Mouse (Mus musculus): ENCODE data around the gene Gm19426. TPM values are rescaled to one million over a fixed set of nuclear protein-coding genes. Genes with fewer than 3 reads are reported as not detected.
"Not testable (repeated sequence)": the region's sequence is repeated elsewhere in the genome, so short reads cannot be mapped to it uniquely, and the experiment has no call there.

Gm19426 gene
- polyA plus RNA-seq, 1 experiment from 2014 or later = 5.7 TPM

- H3K4me1 ChIP-seq = peaks cover 70% of the 10 kb centered on the region
- peak overlapping the region; percentile 58 for H3K4me3 ChIP-seq
- H3K9ac ChIP-seq = peak overlapping the region; percentile 73
- peak overlapping the region; percentile 68 for H3K4me2 ChIP-seq
- H3K27ac ChIP-seq (replicated peaks) = peak overlapping the region; percentile 69
- no peak for ATAC-seq (ENCODE audit: extremely low read depth, insufficient number of reproducible peaks, low FRiP score, low TSS enrichment)
- H3K27me3 ChIP-seq (replicated peaks) = peaks cover 11% of the 10 kb centered on the region
- H3K36me3 ChIP-seq = peaks cover 3% of the 10 kb centered on the region
- no peaks in the 10 kb centered on the region for H3K9me3 ChIP-seq
- 0% methylated on average over 2 of the region's 2 CpGs for WGBS
These were observed 8.5 kb downstream of the Gm19426 start for GRCm38 (mm10) chr2:84734919-84735318.

- H3K9me3 ChIP-seq = no peaks in the 10 kb centered on the region
- H3K27ac ChIP-seq (replicated peaks) = peak overlapping the region; percentile 69
- WGBS = under 1% methylated on average over 11 of the region's 11 CpGs
- peak overlapping the region; percentile 73 for H3K9ac ChIP-seq
- no peaks in the 10 kb centered on the region for H3K36me3 ChIP-seq
- ATAC-seq (ENCODE audit: extremely low read depth, insufficient number of reproducible peaks, low FRiP score, low TSS enrichment) = no peak
- H3K4me1 ChIP-seq = peaks cover 65% of the 10 kb centered on the region
- H3K27me3 ChIP-seq (replicated peaks) = peaks cover 11% of the 10 kb centered on the region
- H3K4me3 ChIP-seq = peak overlapping the region; percentile 58
- peak overlapping the region; percentile 68 for H3K4me2 ChIP-seq
These were observed 9.0 kb downstream of the Gm19426 start for GRCm38 (mm10) chr2:84734351-84734864.

- H3K27ac ChIP-seq (replicated peaks) = peak within 1 kb of the TSS; percentile 69
- 4% methylated on average over 8 of the region's 8 CpGs for WGBS
These were observed 9.7 kb downstream of the Gm19426 start, which contains the start of gene Ypel4 for GRCm38 (mm10) chr2:84733579-84734300. Ypel4 (plus strand) TSS chr2:84734058.

GRCm38 (mm10) chr2:84732394-84732793, 11.1 kb downstream of the Gm19426 start:
- no peak for ATAC-seq (ENCODE audit: extremely low read depth, insufficient number of reproducible peaks, low FRiP score, low TSS enrichment)
- peaks cover 11% of the 10 kb centered on the region for H3K27me3 ChIP-seq (replicated peaks)

More at GRCm38 (mm10) chr2:84733579-84734300, 9.7 kb downstream of the Gm19426 start, which contains the start of gene Ypel4:
- Histone ChIP-seq H3K4me1 (peaks cover 58% of the 10 kb centered on the region), H3K4me3 (peak within 1 kb of the TSS; percentile 58), H3K9ac (peak within 1 kb of the TSS; percentile 73), H3K27me3 (replicated peaks) (peaks cover 11% of the 10 kb centered on the region), H3K4me2 (peak within 1 kb of the TSS; percentile 68), H3K9me3 (no peaks in the 10 kb centered on the region), H3K36me3 (no peaks in the 10 kb centered on the region)
- peak; percentile 71 for ATAC-seq (ENCODE audit: extremely low read depth, insufficient number of reproducible peaks, low FRiP score, low TSS enrichment)

GRCm38 (mm10) chr2:84731206-84731605, 12.2 kb downstream of the Gm19426 start:
- Histone ChIP-seq H3K9ac (no peak overlapping the region), H3K27me3 (replicated peaks) (peaks cover 8% of the 10 kb centered on the region), H3K4me3 (no peak overlapping the region), H3K4me2 (no peak overlapping the region), H3K9me3 (no peaks in the 10 kb centered on the region), H3K4me1 (peaks cover 38% of the 10 kb centered on the region), H3K27ac (replicated peaks) (no peak overlapping the region), H3K36me3 (no peaks in the 10 kb centered on the region)
- WGBS = 81% methylated on average over 3 of the region's 3 CpGs
- no peak for ATAC-seq (ENCODE audit: extremely low read depth, insufficient number of reproducible peaks, low FRiP score, low TSS enrichment)

More at GRCm38 (mm10) chr2:84732394-84732793, 11.1 kb downstream of the Gm19426 start:
- H3K4me2 ChIP-seq = no peak overlapping the region
- no peaks in the 10 kb centered on the region for H3K9me3 ChIP-seq
- no peak overlapping the region for H3K27ac ChIP-seq (replicated peaks)
- peaks cover 45% of the 10 kb centered on the region for H3K4me1 ChIP-seq
- no peaks in the 10 kb centered on the region for H3K36me3 ChIP-seq
- WGBS = 59% methylated on average over 1 of the region's 1 CpGs
- no peak overlapping the region for H3K9ac ChIP-seq
- no peak overlapping the region for H3K4me3 ChIP-seq

- H3K4me2 ChIP-seq = peak overlapping the region; percentile 86; the same call in 1 of the 2 replicates
- H3K36me3 ChIP-seq = peaks cover 27% of the 10 kb centered on the region
These were observed 15.3 kb downstream of the Gm19426 start for GRCm38 (mm10) chr2:84728191-84728590.

GRCm38 (mm10) chr2:84727172-84727858, 16.1 kb downstream of the Gm19426 start, which contains the start of gene Clp1:
Clp1 (minus strand) TSS chr2:84727350.
- H3K4me1 ChIP-seq = peaks cover 24% of the 10 kb centered on the region
- H3K9ac ChIP-seq = peak within 1 kb of the TSS; percentile 86
- peaks cover 30% of the 10 kb centered on the region for H3K36me3 ChIP-seq
- H3K4me2 ChIP-seq = peak within 1 kb of the TSS; percentile 86
- H3K9me3 ChIP-seq = no peaks in the 10 kb centered on the region
- WGBS = under 1% methylated on average over 39 of the region's 39 CpGs
- H3K27me3 ChIP-seq (replicated peaks) = no peaks in the 10 kb centered on the region
- peak within 1 kb of the TSS; percentile 88 for H3K27ac ChIP-seq (replicated peaks)
- peak; percentile 97 for ATAC-seq (ENCODE audit: extremely low read depth, insufficient number of reproducible peaks, low FRiP score, low TSS enrichment)
- peak within 1 kb of the TSS; percentile 72 for H3K4me3 ChIP-seq

More at GRCm38 (mm10) chr2:84728191-84728590, 15.3 kb downstream of the Gm19426 start:
- H3K9ac ChIP-seq; H3K9me3 ChIP-seq; H3K27me3 ChIP-seq (replicated peaks); H3K4me3 ChIP-seq; ATAC-seq (ENCODE audit: extremely low read depth, insufficient number of reproducible peaks, low FRiP score, low TSS enrichment): not testable (repeated sequence)
- H3K4me1 ChIP-seq = peaks cover 27% of the 10 kb centered on the region
- H3K27ac ChIP-seq (replicated peaks) = 0 out of 2 replicates have a peak overlapping the region, but pooled peaks have one; percentile 88
- 83% methylated on average over 5 of the region's 5 CpGs for WGBS

- no peaks in the 10 kb centered on the region for H3K9me3 ChIP-seq
- peak overlapping the region; percentile 86 for H3K9ac ChIP-seq
- H3K36me3 ChIP-seq = peaks cover 36% of the 10 kb centered on the region
- peak overlapping the region; percentile 55; the same call in 1 of the 2 replicates for H3K27ac ChIP-seq (replicated peaks)
- H3K4me2 ChIP-seq = peak overlapping the region; percentile 86
- no peak for ATAC-seq (ENCODE audit: extremely low read depth, insufficient number of reproducible peaks, low FRiP score, low TSS enrichment)
- H3K27me3 ChIP-seq (replicated peaks) = no peaks in the 10 kb centered on the region
- 3% methylated on average over 9 of the region's 9 CpGs for WGBS
- H3K4me1 ChIP-seq = peaks cover 24% of the 10 kb centered on the region
- peak overlapping the region; percentile 72 for H3K4me3 ChIP-seq
These were observed 16.7 kb downstream of the Gm19426 start for GRCm38 (mm10) chr2:84726716-84727115.

- Histone ChIP-seq H3K4me1 (peaks cover 24% of the 10 kb centered on the region), H3K27me3 (replicated peaks) (no peaks in the 10 kb centered on the region), H3K27ac (replicated peaks) (no peak overlapping the region), H3K9me3 (no peaks in the 10 kb centered on the region), H3K9ac (0 out of 2 replicates have a peak overlapping the region, but pooled peaks have one; percentile 86), H3K4me2 (peak overlapping the region; percentile 86), H3K4me3 (peak overlapping the region; percentile 72), H3K36me3 (peaks cover 45% of the 10 kb centered on the region)
- no peak for ATAC-seq (ENCODE audit: extremely low read depth, insufficient number of reproducible peaks, low FRiP score, low TSS enrichment)
- 87% methylated on average over 10 of the region's 10 CpGs for WGBS
These were observed 17.7 kb downstream of the Gm19426 start for GRCm38 (mm10) chr2:84725770-84726169.

- Histone ChIP-seq H3K4me1 (peaks cover 24% of the 10 kb centered on the region), H3K9ac (no peak overlapping the region), H3K27me3 (replicated peaks) (no peaks in the 10 kb centered on the region), H3K9me3 (no peaks in the 10 kb centered on the region), H3K36me3 (peaks cover 45% of the 10 kb centered on the region), H3K4me2 (no peak overlapping the region), H3K4me3 (no peak overlapping the region), H3K27ac (replicated peaks) (no peak overlapping the region)
- WGBS = 94% methylated on average over 14 of the region's 14 CpGs
- ATAC-seq (ENCODE audit: extremely low read depth, insufficient number of reproducible peaks, low FRiP score, low TSS enrichment) = no peak
These were observed 19.6 kb downstream of the Gm19426 start for GRCm38 (mm10) chr2:84723856-84724255.

- Histone ChIP-seq H3K27me3 (replicated peaks) (no peaks in the 10 kb centered on the region), H3K9me3 (no peaks in the 10 kb centered on the region), H3K9ac (no peak overlapping the region), H3K4me1 (peaks cover 31% of the 10 kb centered on the region), H3K4me2 (no peak overlapping the region), H3K4me3 (no peak overlapping the region), H3K27ac (replicated peaks) (no peak overlapping the region), H3K36me3 (peaks cover 45% of the 10 kb centered on the region)
- no peak for ATAC-seq (ENCODE audit: extremely low read depth, insufficient number of reproducible peaks, low FRiP score, low TSS enrichment)
- WGBS = 63% methylated on average over 3 of the region's 3 CpGs
These were observed 22.3 kb downstream of the Gm19426 start for GRCm38 (mm10) chr2:84721182-84721581.

All from heart, embryonic 13.5 days (tissue).